Mouse (Mus musculus): ENCODE measurements at regions not wholly inside any gene's neighbourhood (a gene's known extent, or its start where the extent isn't known, plus 50 kb on each side); places are given as distances from the start of the nearest gene placed in this dataset.

- TF ChIP-seq CTCF (IDR thresholded peaks at IDR 0.05; ENCODE audit: control insufficient read depth, insufficient read depth, insufficient read length) = no peak
- no peak for TF ChIP-seq FOSL1 (IDR thresholded peaks at IDR 0.05; ENCODE audit: insufficient read depth, low read length, poor library complexity, severe bottlenecking)
- TF ChIP-seq MAX (IDR thresholded peaks at IDR 0.05) = no peak
Measured at GRCm38 (mm10) chr4:140326706-140327440, 80.3 kb upstream of the Igsf21 start.

Data from C2C12 (cell line).